Mouse (Mus musculus): ENCODE results near the gene Mpp5.

DNA sequence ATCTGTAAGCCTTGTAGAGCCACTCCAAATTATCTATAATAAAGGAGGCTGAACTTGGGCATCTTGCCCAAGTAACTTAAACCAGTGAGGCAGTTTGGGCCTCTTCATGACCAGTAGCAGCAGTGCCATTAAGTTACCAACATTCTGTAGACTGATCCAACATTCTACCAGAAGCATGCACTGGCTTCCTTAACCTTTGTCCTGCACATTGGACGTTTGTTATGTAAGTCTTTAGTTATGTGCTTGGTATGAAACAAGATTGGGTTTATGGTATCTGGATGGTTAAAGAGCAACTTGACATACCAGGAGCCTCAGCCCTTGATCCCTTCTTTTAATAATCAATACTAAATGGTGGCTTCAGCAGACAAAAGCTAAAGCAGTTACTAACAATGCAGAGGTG, 141.4 kb downstream of the Mpp5 start:
- TF ChIP-seq CTCF (IDR thresholded peaks at IDR 0.05; ENCODE audit: low read depth): no peak
- TF ChIP-seq EP300 (IDR thresholded peaks at IDR 0.05; ENCODE audit: low read depth): no peak

Data from heart, postnatal 0 days (tissue).